Mouse (Mus musculus) CD4-positive, CD25-positive, alpha-beta regulatory T cell, adult 9 weeks (primary cell): ENCODE results near the gene Rhox3a. TPM values are rescaled to one million over a fixed set of nuclear protein-coding genes. Genes with fewer than 3 reads are reported as not detected.

Experiments used
- polyA plus RNA-seq: library from polyadenylated mRNA; unstranded; fragments of 100-300 nt; shearing (Covaris generic); gene quantifications from one replicate; pipeline ENCODE4 v1.2.1, GENCODE M21; 2017

The Rhox3a gene
- not detected for polyA plus RNA-seq

DNA sequence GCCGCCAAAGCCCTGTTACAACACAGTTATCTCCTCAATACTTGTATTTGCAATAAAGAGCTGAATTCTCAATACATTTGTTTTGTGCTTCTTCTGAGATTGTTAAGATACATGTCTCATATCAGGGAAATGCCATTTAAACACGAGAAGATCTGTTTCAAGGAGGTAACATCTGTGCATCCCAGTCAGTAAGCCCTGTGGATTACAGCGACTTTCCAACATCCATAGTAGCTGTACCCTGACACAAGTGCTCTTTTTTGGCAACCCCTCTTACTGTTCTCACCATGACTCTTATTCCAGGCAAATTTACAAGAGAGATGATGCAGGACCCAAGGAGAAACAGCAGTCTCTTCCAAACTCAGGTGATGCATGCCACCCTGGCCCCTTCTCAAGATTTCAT is at the start of gene Rhox3a:
Rhox3a (plus strand) TSS at position 301 of the 400 bp plus-strand sequence.

DNA sequence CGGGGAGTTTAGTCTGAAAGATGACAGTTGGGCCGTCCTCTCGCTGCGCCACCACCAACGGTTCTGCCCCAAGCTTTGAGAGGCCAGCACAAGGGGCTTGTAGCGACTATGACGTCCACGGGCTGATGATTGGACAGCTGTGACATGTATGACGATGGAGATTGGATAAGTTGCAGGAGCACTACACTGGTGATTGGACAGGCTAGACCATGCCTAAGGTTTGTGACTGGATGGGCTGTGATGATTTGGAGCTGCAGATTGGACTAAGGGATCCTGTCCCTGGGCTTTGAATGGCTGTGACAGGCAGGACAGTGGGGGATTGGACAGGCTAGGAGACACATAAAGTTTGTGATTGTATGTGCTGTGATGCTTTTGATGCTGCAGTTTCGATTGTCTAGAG is 38.8 kb upstream of the Rhox3a start, which contains the start of gene Gm9:
Gm9 (minus strand) TSS at position 101 of the 400 bp plus-strand sequence.

DNA sequence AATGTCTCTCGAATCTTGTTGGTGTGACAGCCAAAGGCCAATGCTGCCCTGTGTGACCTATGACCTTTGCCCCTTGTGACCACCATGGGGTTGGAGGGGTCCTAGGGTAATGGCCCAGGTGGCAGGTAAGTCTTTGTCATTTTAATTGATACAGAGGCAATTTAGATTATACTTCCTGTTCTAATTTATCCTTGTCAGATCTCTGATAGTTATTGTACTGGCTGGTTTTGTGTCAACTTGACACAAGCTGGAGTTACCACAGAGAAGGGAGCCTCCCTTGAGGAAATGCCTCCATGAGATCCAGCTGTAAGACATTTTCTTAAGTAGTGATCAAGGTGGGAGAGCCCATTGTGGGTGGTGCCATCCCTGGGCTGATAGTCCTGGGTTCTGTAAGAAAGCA is 27.6 kb upstream of the Rhox3a start, which contains the start of gene Rhox1:
Rhox1 (minus strand) TSS at position 101 of the 400 bp plus-strand sequence.

DNA sequence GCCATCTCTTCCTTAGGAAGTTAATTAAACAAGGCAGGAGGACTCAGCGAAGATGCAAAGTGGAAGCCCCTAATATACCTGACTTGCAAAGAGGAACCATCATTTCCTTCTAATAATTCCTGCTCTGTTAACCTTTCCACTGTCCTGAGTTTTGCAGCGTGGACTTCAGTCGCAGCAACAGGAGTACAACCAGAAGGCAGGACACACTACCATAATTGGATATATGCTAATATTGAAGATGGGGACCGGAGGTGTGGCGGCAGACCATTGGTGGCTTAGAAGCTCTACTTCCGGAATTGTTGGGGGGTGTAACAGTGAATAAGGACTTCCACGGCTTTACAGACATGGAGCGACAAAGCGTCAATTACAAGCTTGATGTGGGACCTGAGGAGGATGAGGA is 5.0 kb upstream of the Rhox3a start, which contains the start of gene Rhox2a:
Rhox2a (plus strand) TSS at position 301 of the 400 bp plus-strand sequence.

DNA sequence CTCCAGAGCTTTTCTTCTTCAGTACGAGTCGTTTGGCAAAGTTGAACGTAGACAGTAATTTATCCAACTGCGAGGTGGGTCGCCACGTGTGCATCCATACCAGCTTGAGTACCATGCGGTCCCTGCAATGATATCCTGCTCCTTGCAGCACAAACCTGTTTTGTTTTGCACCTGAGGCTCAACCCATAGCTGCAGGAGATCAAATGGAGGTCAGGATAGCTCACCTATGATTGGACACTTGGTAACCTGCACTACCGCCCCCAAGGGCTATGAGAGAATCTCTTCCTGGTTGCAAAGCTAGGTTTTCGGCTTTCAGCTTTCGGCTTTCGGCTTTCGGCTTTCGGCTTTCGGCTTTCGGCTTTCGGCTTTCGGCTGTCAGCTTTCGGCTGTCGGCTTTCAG is 15.3 kb downstream of the Rhox3a start, which contains the start of gene Rhox4a:
Rhox4a (plus strand) TSS at position 301 of the 400 bp plus-strand sequence.

Other genes with a start within 250 kb of the Rhox3a start
- gene Sowahd, start 201.1 kb upstream of the Rhox3a start, polyA plus RNA-seq = not detected
- 628 TPM for gene Rpl39, start 164.5 kb upstream of the Rhox3a start, polyA plus RNA-seq
- 26.2 TPM for gene Upf3b, start 139.6 kb upstream of the Rhox3a start, polyA plus RNA-seq
- gene Nkap, start 123.1 kb upstream of the Rhox3a start, polyA plus RNA-seq = 28.3 TPM
- not detected for gene Akap14, start 81.1 kb upstream of the Rhox3a start, polyA plus RNA-seq
- 288 TPM for gene Ndufa1, start 58.8 kb upstream of the Rhox3a start, polyA plus RNA-seq
- 14.2 TPM for gene Rnf113a1, start 58.7 kb upstream of the Rhox3a start, polyA plus RNA-seq
- gene Gm9, start 38.9 kb upstream of the Rhox3a start, polyA plus RNA-seq = not detected
- not detected for gene Rhox1, start 27.7 kb upstream of the Rhox3a start, polyA plus RNA-seq
- gene Rhox2a, start 4.9 kb upstream of the Rhox3a start, polyA plus RNA-seq = not detected
- gene Rhox4a, start 15.4 kb downstream of the Rhox3a start, polyA plus RNA-seq = not detected
- gene Rhox3a2, start 130.1 kb downstream of the Rhox3a start, polyA plus RNA-seq = not detected
- gene Rhox4a2, start 140.9 kb downstream of the Rhox3a start, polyA plus RNA-seq = not detected
- gene Rhox2b, start 162.1 kb downstream of the Rhox3a start, polyA plus RNA-seq = not detected
- gene Rhox4b, start 182.6 kb downstream of the Rhox3a start, polyA plus RNA-seq = not detected
- not detected for gene Rhox2c, start 203.8 kb downstream of the Rhox3a start, polyA plus RNA-seq
- gene Rhox3c, start 208.7 kb downstream of the Rhox3a start, polyA plus RNA-seq = not detected
- not detected for gene Rhox4c, start 230.4 kb downstream of the Rhox3a start, polyA plus RNA-seq
- gene Rhox2d, start 243.5 kb downstream of the Rhox3a start, polyA plus RNA-seq = not detected